Mouse (Mus musculus) MEL (cell line): ENCODE results near the gene Pip5kl1. TPM values are rescaled to one million over a fixed set of nuclear protein-coding genes. Genes with fewer than 3 reads are reported as not detected.

Source experiments
- DNase-seq: peaks from one replicate; pipeline ENCODE4 v3.0.0; 2011; ENCODE audit warnings: low read depth, low spot score
- H3K27ac ChIP-seq: 2 replicates; pipeline ENCODE4 v1.5.1; 2012; ENCODE audit warnings: low read depth, mild to moderate bottlenecking, control low read depth, low read length, moderate library complexity; ENCODE audit not compliant: control insufficient read depth
- H3K27me3 ChIP-seq, 2 experiments: fragments of 150-350 bp in 1 of 2; sonication (generic) in 1 of 2; 2 replicates each; pipeline ENCODE4 v1.6.1; 2012; ENCODE audit warnings: low read length in 2 of 2, mild to moderate bottlenecking in 2 of 2, improper control_type of control experiment in 1 of 2, moderate library complexity in 1 of 2; ENCODE audit not compliant: insufficient read depth in 2 of 2, control insufficient read depth in 1 of 2
- H3K36me3 ChIP-seq, 2 experiments: 2 replicates each; pipeline ENCODE4 v1.6.1; 2012 to 2014; ENCODE audit warnings: low read length in 2 of 2, improper control_type of control experiment in 1 of 2, inconsistent platforms in 1 of 2, mild to moderate bottlenecking in 1 of 2; ENCODE audit not compliant: insufficient read depth in 2 of 2, control insufficient read depth in 1 of 2
- H3K4me1 ChIP-seq, 2 experiments: fragments of 150-350 bp in 1 of 2; sonication (generic) in 1 of 2; 2 replicates each; pipeline ENCODE4 v1.6.1; 2012; ENCODE audit warnings: low read length in 2 of 2, improper control_type of control experiment in 1 of 2, mild to moderate bottlenecking in 1 of 2; ENCODE audit not compliant: insufficient read depth in 2 of 2, control insufficient read depth in 1 of 2
- H3K4me3 ChIP-seq, 2 experiments: fragments of 150-350 bp in 1 of 2; sonication (generic) in 1 of 2; 2 replicates each; pipeline ENCODE4 v1.5.1; 2012; ENCODE audit warnings: low read depth in 2 of 2, low read length in 2 of 2, mild to moderate bottlenecking in 2 of 2, moderate library complexity in 2 of 2, control low read depth in 1 of 2, improper control_type of control experiment in 1 of 2; ENCODE audit not compliant: control insufficient read depth in 1 of 2, insufficient read depth in 1 of 2
- H3K79me2 ChIP-seq: 2 replicates; pipeline ENCODE4 v1.6.1; 2012; ENCODE audit warnings: mild to moderate bottlenecking, low read length, moderate library complexity; ENCODE audit not compliant: control insufficient read depth, poor library complexity, insufficient read depth
- H3K9ac ChIP-seq: 2 replicates; pipeline ENCODE4 v1.6.1; 2012; ENCODE audit warnings: low read depth, mild to moderate bottlenecking, control low read depth, low read length, moderate library complexity; ENCODE audit not compliant: control insufficient read depth, poor library complexity, severe bottlenecking
- H3K9me3 ChIP-seq: fragments of 150-350 bp; sonication (generic); replicated peaks from 2 replicates; pipeline ENCODE4 v1.6.1; 2012; ENCODE audit warnings: mild to moderate bottlenecking, low read length, improper control_type of control experiment, moderate library complexity; ENCODE audit not compliant: insufficient read depth
- BHLHE40 ChIP-seq: IDR thresholded peaks from 2 replicates; pipeline ENCODE4 v1.6.1; 2012; ENCODE audit warnings: low read depth, mild to moderate bottlenecking, inconsistent platforms, low read length, improper control_type of control experiment, borderline replicate concordance
- CTCF ChIP-seq, 3 experiments: IDR thresholded peaks in 2 of 3; conservative IDR thresholded peaks in 1 of 3; 2 replicates each; pipeline ENCODE4 v1.5.1; 2011 to 2012; ENCODE audit warnings: low read length in 3 of 3, low read depth in 2 of 3, mild to moderate bottlenecking in 2 of 3, improper control_type of control experiment in 1 of 3, inconsistent platforms in 1 of 3, mixed read lengths in 1 of 3, moderate library complexity in 1 of 3; ENCODE audit not compliant: control insufficient read depth in 1 of 3, insufficient read depth in 1 of 3, poor library complexity in 1 of 3, severe bottlenecking in 1 of 3
- E2F4 ChIP-seq: IDR thresholded peaks from 2 replicates; pipeline ENCODE4 v1.6.1; 2011; ENCODE audit warnings: low read depth, low read length, improper control_type of control experiment, borderline replicate concordance
- ELF1 ChIP-seq: IDR thresholded peaks from 2 replicates; pipeline ENCODE4 v1.6.1; 2014; ENCODE audit warnings: low read depth, mild to moderate bottlenecking, inconsistent platforms, low read length, improper control_type of control experiment, moderate library complexity
- EP300 ChIP-seq, 2 experiments: IDR thresholded peaks; 2 replicates each; pipeline ENCODE4 v1.6.1; 2011; ENCODE audit warnings: improper control_type of control experiment in 2 of 2, low read length in 2 of 2, low read depth in 1 of 2, mild to moderate bottlenecking in 1 of 2
- ETS1 ChIP-seq: IDR thresholded peaks from 2 replicates; pipeline ENCODE4 v1.6.1; 2012; ENCODE audit warnings: low read depth, mild to moderate bottlenecking, inconsistent platforms, low read length, improper control_type of control experiment, moderate library complexity
- GABPA ChIP-seq: IDR thresholded peaks from 2 replicates; pipeline ENCODE4 v1.6.1; 2012; ENCODE audit warnings: low read depth, mild to moderate bottlenecking, inconsistent platforms, low read length, improper control_type of control experiment, moderate library complexity
- GATA1 ChIP-seq: IDR thresholded peaks from 2 replicates; pipeline ENCODE4 v1.6.1; 2011; ENCODE audit warnings: low read depth, low read length, improper control_type of control experiment
- HCFC1 ChIP-seq: IDR thresholded peaks from 2 replicates; pipeline ENCODE4 v1.6.1; 2012; ENCODE audit warnings: low read depth, mild to moderate bottlenecking, inconsistent platforms, low read length, improper control_type of control experiment, moderate library complexity
- MAFK ChIP-seq: IDR thresholded peaks from 2 replicates; pipeline ENCODE4 v1.6.1; 2011; ENCODE audit warnings: low read depth, mild to moderate bottlenecking, low read length, improper control_type of control experiment, borderline replicate concordance
- MAX ChIP-seq: IDR thresholded peaks from 2 replicates; pipeline ENCODE4 v1.6.1; 2011; ENCODE audit warnings: low read length, improper control_type of control experiment
- MAZ ChIP-seq: IDR thresholded peaks from 2 replicates; pipeline ENCODE4 v1.6.1; 2012; ENCODE audit warnings: low read depth, mild to moderate bottlenecking, inconsistent platforms, low read length, improper control_type of control experiment
- MYB ChIP-seq: IDR thresholded peaks from 2 replicates; pipeline ENCODE4 v1.6.1; 2011; ENCODE audit warnings: mild to moderate bottlenecking, low read depth, low read length, improper control_type of control experiment
- MYC ChIP-seq: IDR thresholded peaks from 2 replicates; pipeline ENCODE4 v1.6.1; 2011; ENCODE audit warnings: low read depth, mild to moderate bottlenecking, low read length, improper control_type of control experiment, moderate library complexity
- NELFE ChIP-seq: IDR thresholded peaks from 2 replicates; pipeline ENCODE4 v1.6.1; 2011; ENCODE audit warnings: low read depth, low read length, improper control_type of control experiment
- NRF1 ChIP-seq: IDR thresholded peaks from 2 replicates; pipeline ENCODE4 v1.6.1; 2014; ENCODE audit warnings: low read depth, mild to moderate bottlenecking, inconsistent platforms, low read length, improper control_type of control experiment, moderate library complexity; ENCODE audit not compliant: poor library complexity, insufficient read depth, severe bottlenecking
- POLR2A ChIP-seq, 2 experiments: IDR thresholded peaks; 2 replicates each; pipeline ENCODE4 v1.6.1; 2011 to 2012; ENCODE audit warnings: low read length in 2 of 2, mild to moderate bottlenecking in 2 of 2, control low read depth in 1 of 2, improper control_type of control experiment in 1 of 2, low read depth in 1 of 2, moderate library complexity in 1 of 2; ENCODE audit not compliant: control insufficient read depth in 1 of 2, insufficient read depth in 1 of 2, poor library complexity in 1 of 2
- RCOR1 ChIP-seq: IDR thresholded peaks from 2 replicates; pipeline ENCODE4 v1.6.1; 2012; ENCODE audit warnings: low read depth, mild to moderate bottlenecking, inconsistent platforms, low read length, improper control_type of control experiment
- SIN3A ChIP-seq: IDR thresholded peaks from 2 replicates; pipeline ENCODE4 v1.6.1; 2012; ENCODE audit warnings: low read length, improper control_type of control experiment, inconsistent platforms
- SMC3 ChIP-seq: IDR thresholded peaks from 2 replicates; pipeline ENCODE4 v1.6.1; 2011; ENCODE audit warnings: low read depth, low read length, improper control_type of control experiment
- TAL1 ChIP-seq: IDR thresholded peaks from 2 replicates; pipeline ENCODE4 v1.6.1; 2012; ENCODE audit warnings: mild to moderate bottlenecking, inconsistent platforms, low read length, moderate library complexity, mixed read lengths
- TCF12 ChIP-seq: IDR thresholded peaks from 2 replicates; pipeline ENCODE4 v1.6.1; 2014; ENCODE audit warnings: low read depth, mild to moderate bottlenecking, inconsistent platforms, low read length, improper control_type of control experiment, moderate library complexity
- UBTF ChIP-seq: IDR thresholded peaks from 2 replicates; pipeline ENCODE4 v1.6.1; 2012; ENCODE audit warnings: low read depth, mild to moderate bottlenecking, inconsistent platforms, low read length, improper control_type of control experiment, moderate library complexity, borderline replicate concordance; ENCODE audit not compliant: insufficient read depth
- USF1 ChIP-seq: IDR thresholded peaks from 2 replicates; pipeline ENCODE4 v1.6.1; 2014; ENCODE audit warnings: low read depth, mild to moderate bottlenecking, inconsistent platforms, low read length, improper control_type of control experiment, moderate library complexity
- USF2 ChIP-seq, 2 experiments: IDR thresholded peaks; 2 replicates each; pipeline ENCODE4 v1.6.1; 2011 to 2012; ENCODE audit warnings: improper control_type of control experiment in 2 of 2, low read length in 2 of 2, borderline replicate concordance in 1 of 2, inconsistent platforms in 1 of 2, low read depth in 1 of 2, mild to moderate bottlenecking in 1 of 2; ENCODE audit not compliant: insufficient read depth in 1 of 2
- ZC3H11A ChIP-seq: IDR thresholded peaks from 2 replicates; pipeline ENCODE4 v1.6.1; 2012; ENCODE audit warnings: low read depth, mild to moderate bottlenecking, inconsistent platforms, low read length, improper control_type of control experiment
- ZKSCAN1 ChIP-seq: IDR thresholded peaks from 2 replicates; pipeline ENCODE4 v1.6.1; 2012; ENCODE audit warnings: low read depth, mild to moderate bottlenecking, inconsistent platforms, low read length, improper control_type of control experiment, moderate library complexity
- polyA plus RNA-seq, 2 experiments: library from polyadenylated mRNA; stranded (reverse) in 1 of 2; unstranded in 1 of 2; fragments of >175 nt in 1 of 2; fragments of >200 nt in 1 of 2; gene quantifications; 2 replicates each; pipeline versions ENCODE4 v1.2.1 to v1.2.4; 2012; ENCODE audit warnings: low replicate concordance in 2 of 2, low read depth in 1 of 2; ENCODE audit not compliant: insufficient read length in 2 of 2, insufficient read depth in 1 of 2, missing spikeins in 1 of 2
- total RNA-seq: library from RNA; depleted of rRNA; stranded (reverse); fragments of 300-350 nt; gene quantifications from 2 replicates; pipeline ENCODE4 v1.2.3, GENCODE M21; 2012

Gene Pip5kl1
- total and polyA plus RNA-seq, 3 experiments, result 0.22 to 0.58 TPM; not detected in 1

DNA sequence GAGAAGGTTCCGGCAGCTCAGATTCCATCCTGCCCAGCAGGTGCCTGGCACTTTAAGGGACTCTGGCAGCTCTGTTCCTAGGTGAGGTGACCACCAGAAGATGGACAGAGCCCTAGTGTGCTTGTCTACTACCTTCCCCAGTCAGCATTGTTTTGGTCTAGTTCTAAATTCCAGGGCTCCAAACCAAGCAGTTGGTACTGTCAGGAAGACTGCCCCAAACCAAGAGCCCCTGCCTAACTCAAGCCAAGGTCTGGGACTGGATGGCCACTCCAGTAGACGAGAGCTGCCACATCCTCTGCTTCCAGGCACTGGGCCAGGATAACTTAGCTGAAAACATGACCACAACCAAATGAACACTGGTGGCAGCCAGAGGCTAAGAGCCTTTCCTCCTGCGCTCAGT is 5.7 kb upstream of the Pip5kl1 start:
- Histone ChIP-seq H3K36me3 (peaks cover 0 to 6% of the 10 kb centered on the region in 2 experiments; a peak in 1 of 4 replicates), H3K27ac (no peak overlapping the region), H3K9me3 (no peaks in the 10 kb centered on the region), H3K4me3 (no peak overlapping the region), H3K4me1 (peaks cover 3 to 7% of the 10 kb centered on the region in 2 experiments; a peak in 2 of 4 replicates), H3K79me2 (peaks cover 15% of the 10 kb centered on the region), H3K27me3 (no peaks in the 10 kb centered on the region), H3K9ac (no peak overlapping the region)
- no peak for DNase-seq
- TF ChIP-seq USF2 (IDR thresholded peaks at IDR 0.05; ENCODE audit: borderline replicate concordance in 1 of 2, insufficient read depth in 1 of 2, low read depth in 1 of 2, low read length in 2 of 2) (no peak), MAZ (no peak), CTCF (IDR thresholded peaks at IDR 0.05 in 2 of 3, conservative IDR thresholded peaks at IDR 0.05 in 1 of 3; ENCODE audit: control insufficient read depth in 1 of 3, insufficient read depth in 1 of 3, low read depth in 2 of 3, low read length in 3 of 3, poor library complexity in 1 of 3, severe bottlenecking in 1 of 3) (no peak), BHLHE40 (no peak), GATA1 (no peak), GABPA (no peak), RCOR1 (no peak), SMC3 (no peak), UBTF (no peak), ZKSCAN1 (no peak), ELF1 (no peak), HCFC1 (no peak), NRF1 (no peak), EP300 (IDR thresholded peaks at IDR 0.05; ENCODE audit: low read depth in 1 of 2, low read length in 2 of 2) (no peak)
- TF ChIP-seq, all 39 proteins: peak for 0

DNA sequence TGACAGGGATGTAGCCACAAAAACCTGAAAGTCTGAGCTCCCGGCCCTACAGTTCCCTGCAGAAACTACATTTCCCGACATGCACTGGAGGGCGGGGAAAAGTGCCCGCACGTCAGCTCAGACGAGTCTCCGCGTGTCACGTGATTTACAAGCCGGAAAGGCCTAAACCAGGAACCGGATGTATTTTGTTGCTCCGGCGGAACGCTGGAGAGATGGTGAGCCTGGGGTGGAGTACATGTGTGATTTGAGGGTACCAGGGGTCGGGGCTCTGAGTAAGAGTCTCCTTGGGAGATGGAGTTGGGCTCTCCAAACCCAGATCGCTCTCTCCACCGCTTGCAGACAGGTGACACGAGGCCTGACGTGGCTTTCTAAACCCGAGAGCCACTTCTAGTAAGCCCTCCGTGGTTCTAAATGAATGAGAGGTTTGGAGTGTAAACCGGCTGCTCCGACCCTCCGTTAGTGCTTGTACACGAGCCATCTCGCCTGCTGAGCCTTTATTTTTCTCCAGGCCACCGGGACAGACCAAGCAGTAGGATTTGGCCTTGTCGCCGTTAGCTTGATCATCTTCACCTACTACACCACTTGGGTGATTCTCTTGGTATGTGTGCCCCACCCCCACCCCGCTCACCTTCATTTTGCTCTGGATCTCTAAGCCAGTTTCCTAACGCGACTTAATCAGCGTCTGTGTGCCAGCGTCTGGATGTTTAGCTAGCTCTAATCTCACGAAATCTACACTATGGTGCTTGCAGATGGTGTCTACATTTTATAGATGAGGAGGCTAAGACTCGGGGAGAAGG is 3.7 kb upstream of the Pip5kl1 start, which contains the start of gene Dpm2:
Gene Dpm2 (plus strand): TSS at position 161 of the 797 bp plus-strand sequence.
- Histone ChIP-seq H3K36me3 (peaks cover 0 to 6% of the 10 kb centered on the region in 2 experiments; a peak in 1 of 4 replicates), H3K27ac (peak within 1 kb of the TSS; percentile 52), H3K9me3 (no peaks in the 10 kb centered on the region), H3K9ac (peak within 1 kb of the TSS; percentile 79), H3K79me2 (peaks cover 15% of the 10 kb centered on the region), H3K27me3 (no peaks in the 10 kb centered on the region), H3K4me1 (peaks cover 3 to 7% of the 10 kb centered on the region in 2 experiments; a peak in 2 of 4 replicates), H3K4me3 (peak within 1 kb of the TSS; percentile 76 to 89)
- DNase-seq, result peak; percentile 96
- TF ChIP-seq E2F4 (peak; percentile 78; the same call in 1 of the 2 replicates), BHLHE40 (peak; percentile 68), RCOR1 (no peak), MYC (peak; percentile 69; the same call in 1 of the 2 replicates), POLR2A (IDR thresholded peaks at IDR 0.05; ENCODE audit: control insufficient read depth in 1 of 2, insufficient read depth in 1 of 2, low read depth in 1 of 2, low read length in 2 of 2, poor library complexity in 1 of 2) (peak; percentile 92 to 96), USF1 (peak; percentile 98), CTCF (IDR thresholded peaks at IDR 0.05 in 2 of 3, conservative IDR thresholded peaks at IDR 0.05 in 1 of 3; ENCODE audit: control insufficient read depth in 1 of 3, insufficient read depth in 1 of 3, low read depth in 2 of 3, low read length in 3 of 3, poor library complexity in 1 of 3, severe bottlenecking in 1 of 3) (no peak), ETS1 (peak; percentile 15; the same call in 1 of the 2 replicates), NELFE (peak; percentile 94), ZC3H11A (no peak), MAFK (no peak), TAL1 (no peak), MAX (peak; percentile 91), GABPA (no peak), MYB (no peak), EP300 (IDR thresholded peaks at IDR 0.05; ENCODE audit: low read depth in 1 of 2, low read length in 2 of 2) (no peak), TCF12 (peak; percentile 60; the same call in 1 of the 2 replicates), SIN3A (peak; percentile 97)
